In genomic region chr19:54440713-54441112, GRCm38 (mm10) we compare ENCODE assay signal across 19 mouse cellular contexts.
"Had no signal": no experiment of that assay in that cellular context is flagged by ENCODE, and none has a peak within 500 bp of the region (broad histone marks: within the 10 kb centered on the region; RNA-seq: fewer than 3 reads in every experiment).

No protein-coding gene starts in this region.

- DNase-seq: kidney, adult 11 months; kidney, adult 8-10 months; kidney, postnatal 14 days; layer of hippocampus, adult 9-11 months; layer of hippocampus, postnatal 36 days; liver, embryonic 13.5 days; lung, adult 2 months; retina, postnatal 1 day; right cerebral cortex, postnatal 25 days; spleen, adult 18-20 months; thymus, postnatal 25 days had no signal

- H3K27me3 ChIP-seq: intestine, embryonic 15.5 days; kidney, embryonic 15.5 days; liver, embryonic 13.5 days; midbrain, embryonic 12.5 days; stomach, embryonic 15.5 days had no signal

- H3K4me1 ChIP-seq: intestine, embryonic 15.5 days; kidney, embryonic 15.5 days; liver, embryonic 13.5 days; midbrain, embryonic 12.5 days; stomach, embryonic 15.5 days had no signal

- H3K4me2 ChIP-seq: intestine, embryonic 15.5 days; kidney, embryonic 15.5 days; liver, embryonic 13.5 days; midbrain, embryonic 12.5 days; stomach, embryonic 15.5 days had no signal

- H3K9me3 ChIP-seq: intestine, embryonic 15.5 days; kidney, embryonic 15.5 days; liver, embryonic 13.5 days; midbrain, embryonic 12.5 days; stomach, embryonic 15.5 days had no signal

- H3K9ac ChIP-seq: intestine, embryonic 15.5 days; kidney, embryonic 15.5 days; liver, embryonic 13.5 days; midbrain, embryonic 12.5 days; stomach, embryonic 15.5 days had no signal

- H3K4me3 ChIP-seq: intestine, embryonic 15.5 days; kidney, embryonic 15.5 days; layer of hippocampus, adult 2 months; left cerebral cortex, adult 2 months; liver, embryonic 13.5 days; midbrain, embryonic 12.5 days; stomach, embryonic 15.5 days had no signal

- H3K27ac ChIP-seq: intestine, embryonic 15.5 days; kidney, embryonic 15.5 days; layer of hippocampus, adult 2 months; left cerebral cortex, adult 2 months; liver, embryonic 13.5 days; macrophage; midbrain, embryonic 12.5 days; stomach, embryonic 15.5 days had no signal

- H3K36me3 ChIP-seq: intestine, embryonic 15.5 days; kidney, embryonic 15.5 days; liver, embryonic 13.5 days; midbrain, embryonic 12.5 days; stomach, embryonic 15.5 days had no signal

- ATAC-seq: intestine, embryonic 15.5 days; midbrain, embryonic 16.5 days had no signal
